Mouse (Mus musculus) ovary, postnatal 10 days (tissue): ENCODE data around the gene 4930452B06Rik.
"Not testable (repeated sequence)": the region's sequence is repeated elsewhere in the genome, so short reads cannot be mapped to it uniquely, and the experiment has no call there.

Experiments used
- DNase-seq: peaks from one replicate; pipeline ENCODE4 v3.0.0; 2022; ENCODE audit warnings: low spot score

The 4930452B06Rik gene

GRCm38 (mm10) chr14:8665636-8666411 lies at the start of gene 4930452B06Rik:
TSS of gene 4930452B06Rik (minus strand) at chr14:8666240.
- peak; percentile 45 for DNase-seq

- DNase-seq = no peak
Measured at GRCm38 (mm10) chr14:8712674-8713073, 46.6 kb upstream of the 4930452B06Rik start.

- no peak for DNase-seq
Measured at GRCm38 (mm10) chr14:8689451-8689850, 23.4 kb upstream of the 4930452B06Rik start.

GRCm38 (mm10) chr14:8688462-8688861 lies 22.4 kb upstream of the 4930452B06Rik start:
- no peak for DNase-seq

GRCm38 (mm10) chr14:8686185-8686584 lies 20.1 kb upstream of the 4930452B06Rik start:
- DNase-seq = no peak

- DNase-seq = no peak
Measured at GRCm38 (mm10) chr14:8679896-8680295, 13.9 kb upstream of the 4930452B06Rik start.

GRCm38 (mm10) chr14:8660359-8660758 lies 5.7 kb downstream of the 4930452B06Rik start:
- no peak for DNase-seq

- no peak for DNase-seq
Measured at GRCm38 (mm10) chr14:8641650-8642279, 24.3 kb downstream of the 4930452B06Rik start.

- no peak for DNase-seq
Measured at GRCm38 (mm10) chr14:8632211-8632610, 33.8 kb downstream of the 4930452B06Rik start.

- no peak for DNase-seq
Measured at GRCm38 (mm10) chr14:8628406-8628805, 37.6 kb downstream of the 4930452B06Rik start.

- no peak for DNase-seq
Measured at GRCm38 (mm10) chr14:8627481-8627880, 38.6 kb downstream of the 4930452B06Rik start.

GRCm38 (mm10) chr14:8621164-8621563 lies 44.9 kb downstream of the 4930452B06Rik start:
- DNase-seq = no peak

- DNase-seq = no peak
Measured at GRCm38 (mm10) chr14:8620580-8620979, 45.5 kb downstream of the 4930452B06Rik start.

- no peak for DNase-seq
Measured at GRCm38 (mm10) chr14:8615636-8616035, 50.4 kb downstream of the 4930452B06Rik start.

- not testable (repeated sequence) for DNase-seq
Measured at GRCm38 (mm10) chr14:8614430-8614829, 51.6 kb downstream of the 4930452B06Rik start.

GRCm38 (mm10) chr14:8612080-8612479 lies 54.0 kb downstream of the 4930452B06Rik start:
- DNase-seq = no peak

GRCm38 (mm10) chr14:8610108-8610507 lies 55.9 kb downstream of the 4930452B06Rik start:
- no peak for DNase-seq

GRCm38 (mm10) chr14:8608559-8609171 lies 57.4 kb downstream of the 4930452B06Rik start:
- DNase-seq = no peak

GRCm38 (mm10) chr14:8604898-8605297 lies 61.1 kb downstream of the 4930452B06Rik start:
- no peak for DNase-seq

GRCm38 (mm10) chr14:8585031-8585430 lies 81.0 kb downstream of the 4930452B06Rik start:
- no peak for DNase-seq

GRCm38 (mm10) chr14:8551006-8551405 lies 115.0 kb downstream of the 4930452B06Rik start:
- not testable (repeated sequence) for DNase-seq

GRCm38 (mm10) chr14:8549108-8549507 lies 116.9 kb downstream of the 4930452B06Rik start:
- no peak for DNase-seq

GRCm38 (mm10) chr14:8536024-8536423 lies 130.0 kb downstream of the 4930452B06Rik start:
- no peak for DNase-seq
